Mouse (Mus musculus): ENCODE results near the gene Nck2.

GRCm38 (mm10) chr1:43397096-43397495 is 47.3 kb upstream of the Nck2 start:
- TF ChIP-seq GATA1 (IDR thresholded peaks at IDR 0.05; ENCODE audit: low read length) (no peak), TAL1 (IDR thresholded peaks at IDR 0.05; ENCODE audit: low read length) (no peak)
